Mouse (Mus musculus) bone marrow macrophage, adult 2 months (primary cell): ENCODE data around the gene Clspn. TPM values are rescaled to one million over a fixed set of nuclear protein-coding genes. Genes with fewer than 3 reads are reported as not detected.
"Not testable (repeated sequence)": the region's sequence is repeated elsewhere in the genome, so short reads cannot be mapped to it uniquely, and the experiment has no call there.

ENCODE experiments used
- H3K27ac ChIP-seq: 2 replicates; pipeline ENCODE4 v1.5.1; 2012; ENCODE audit warnings: low read depth, low read length; ENCODE audit not compliant: insufficient read depth
- H3K4me1 ChIP-seq: 2 replicates; pipeline ENCODE4 v1.6.1; 2012; ENCODE audit warnings: low read length; ENCODE audit not compliant: control insufficient read depth, insufficient read depth
- H3K4me3 ChIP-seq: 2 replicates; pipeline ENCODE4 v1.5.1; 2012; ENCODE audit warnings: mild to moderate bottlenecking, low read length, moderate library complexity; ENCODE audit not compliant: insufficient read depth
- CTCF ChIP-seq: IDR thresholded peaks from 2 replicates; pipeline ENCODE4 v1.5.1; 2012; ENCODE audit warnings: low read depth, mild to moderate bottlenecking, low read length, moderate library complexity
- POLR2A ChIP-seq: IDR thresholded peaks from 2 replicates; pipeline ENCODE4 v1.6.1; 2012; ENCODE audit warnings: mild to moderate bottlenecking, low read depth, low read length, borderline replicate concordance
- polyA plus RNA-seq: library from polyadenylated mRNA; stranded (reverse); fragments of >200 nt; gene quantifications from 2 replicates; pipeline ENCODE4 v1.2.4, GENCODE M21; 2012; ENCODE audit not compliant: missing spikeins, insufficient read depth, insufficient read length

Gene Clspn
- polyA plus RNA-seq, 1 experiment, result 13.2 TPM

GRCm38 (mm10) chr4:126533729-126534070, 23.0 kb upstream of the Clspn start:
- no peak for TF ChIP-seq CTCF
- no peak for TF ChIP-seq POLR2A
- Histone ChIP-seq H3K4me3 (peak overlapping the region; percentile 77), H3K27ac (no peak overlapping the region), H3K4me1 (peaks cover 30% of the 10 kb centered on the region)

- not testable (repeated sequence) for H3K27ac ChIP-seq, H3K4me3 ChIP-seq
- peaks cover 44% of the 10 kb centered on the region for H3K4me1 ChIP-seq
These were observed 21.1 kb upstream of the Clspn start for GRCm38 (mm10) chr4:126535631-126536030.

DNA sequence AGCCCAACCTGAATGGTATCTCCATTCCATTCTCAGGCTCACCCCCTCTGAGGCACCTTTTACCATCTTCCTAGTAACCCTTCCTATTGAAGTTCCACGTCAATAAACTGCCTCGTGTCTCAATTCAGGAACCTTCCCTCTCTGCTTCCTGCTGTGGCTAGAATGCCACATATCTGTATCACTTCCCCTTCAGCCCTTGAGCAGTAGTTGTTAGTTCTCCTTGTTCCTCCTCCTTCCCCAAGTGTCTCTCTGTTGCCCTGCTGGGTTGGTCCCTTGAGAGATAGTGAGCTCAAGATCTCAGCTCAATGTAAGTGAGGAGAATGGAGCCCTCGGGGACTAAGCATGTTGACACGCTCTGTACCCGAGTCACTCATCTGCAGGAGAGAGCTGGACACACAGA, 19.9 kb upstream of the Clspn start:
- peak overlapping the region; percentile 90 for H3K27ac ChIP-seq
- no peak overlapping the region for H3K4me3 ChIP-seq
- TF ChIP-seq POLR2A (no peak), CTCF (no peak)
- H3K4me1 ChIP-seq, result peaks cover 41% of the 10 kb centered on the region

DNA sequence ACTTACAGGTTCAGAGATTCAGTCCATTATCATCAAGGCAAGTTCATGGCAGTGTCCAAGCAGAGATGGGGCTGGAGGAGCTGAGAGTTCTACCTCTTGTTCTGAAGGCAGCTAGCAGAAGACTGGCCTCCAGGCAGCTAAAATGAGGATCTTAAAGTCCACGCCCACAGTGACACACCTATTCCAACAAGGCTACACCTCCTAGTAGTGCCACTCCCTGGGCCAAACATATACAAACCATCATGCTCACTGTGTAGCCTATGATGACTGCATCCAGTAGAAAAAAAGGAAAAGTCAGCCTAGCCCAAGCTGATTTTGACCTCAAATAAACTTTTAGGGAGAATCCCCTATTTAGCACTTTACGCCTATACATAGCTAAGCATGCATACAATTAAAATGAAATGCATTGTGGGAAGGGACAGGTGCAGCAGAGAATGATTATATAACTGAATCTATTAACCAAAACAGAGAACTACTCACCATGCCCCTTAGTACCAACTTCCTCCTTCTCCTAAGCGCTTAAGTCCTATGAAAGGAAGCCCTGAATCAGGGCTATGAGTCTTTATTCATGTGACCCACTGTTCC, 16.2 kb upstream of the Clspn start:
- Histone ChIP-seq H3K27ac (peak overlapping the region; percentile 75), H3K4me3 (no peak overlapping the region), H3K4me1 (peaks cover 56% of the 10 kb centered on the region)
- no peak for TF ChIP-seq CTCF
- TF ChIP-seq POLR2A, result no peak

GRCm38 (mm10) chr4:126542838-126543237, 13.9 kb upstream of the Clspn start:
- TF ChIP-seq POLR2A (no peak), CTCF (no peak)
- Histone ChIP-seq H3K4me3 (no peak overlapping the region), H3K4me1 (peaks cover 43% of the 10 kb centered on the region), H3K27ac (no peak overlapping the region)

DNA sequence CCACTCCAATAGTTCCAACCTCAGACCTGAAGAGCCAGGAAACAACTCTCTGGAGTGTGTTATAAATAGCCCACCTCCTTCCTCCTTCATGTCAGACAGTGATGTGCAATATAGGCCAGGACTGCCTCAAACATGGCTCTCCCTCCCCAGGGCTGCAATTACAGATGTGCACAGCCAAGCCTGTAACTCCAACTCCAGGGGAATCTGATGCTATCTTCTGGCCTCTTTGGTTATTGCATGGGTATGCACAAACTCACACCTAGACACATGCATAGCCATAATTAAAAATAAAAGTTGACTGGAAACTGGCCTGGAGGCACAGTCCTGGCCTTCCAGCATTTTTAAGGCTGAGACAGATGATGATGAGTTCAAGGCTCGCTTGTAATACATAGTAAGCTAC, 11.7 kb upstream of the Clspn start:
- TF ChIP-seq POLR2A (no peak), CTCF (no peak)

DNA sequence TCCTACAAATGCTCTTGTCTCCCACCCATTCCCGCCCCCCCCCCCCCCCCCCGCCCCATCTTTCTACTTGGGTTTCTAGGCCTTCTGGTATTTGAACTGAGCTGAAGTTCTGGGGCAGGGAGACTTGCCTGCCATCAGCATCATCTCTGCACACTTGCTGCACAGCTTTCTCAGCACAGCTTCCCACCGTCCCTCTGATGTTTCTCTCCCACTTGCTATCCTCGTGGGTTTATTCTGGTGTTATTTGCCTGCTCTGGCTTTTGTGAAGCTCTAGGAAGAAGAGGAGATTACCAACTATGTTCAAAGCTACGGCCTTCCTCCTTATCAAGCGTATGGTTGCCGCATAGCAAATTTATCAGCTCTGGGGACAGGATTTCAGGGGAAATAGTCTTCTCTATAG, 11.0 kb upstream of the Clspn start:
- H3K27ac ChIP-seq, result no peak overlapping the region
- no peak for TF ChIP-seq CTCF
- no peak overlapping the region for H3K4me3 ChIP-seq
- peaks cover 23% of the 10 kb centered on the region for H3K4me1 ChIP-seq

More for the DNA sequence above, 11.7 kb upstream of the Clspn start:
- Histone ChIP-seq H3K4me1 (peaks cover 29% of the 10 kb centered on the region), H3K27ac (no peak overlapping the region), H3K4me3 (no peak overlapping the region)

DNA sequence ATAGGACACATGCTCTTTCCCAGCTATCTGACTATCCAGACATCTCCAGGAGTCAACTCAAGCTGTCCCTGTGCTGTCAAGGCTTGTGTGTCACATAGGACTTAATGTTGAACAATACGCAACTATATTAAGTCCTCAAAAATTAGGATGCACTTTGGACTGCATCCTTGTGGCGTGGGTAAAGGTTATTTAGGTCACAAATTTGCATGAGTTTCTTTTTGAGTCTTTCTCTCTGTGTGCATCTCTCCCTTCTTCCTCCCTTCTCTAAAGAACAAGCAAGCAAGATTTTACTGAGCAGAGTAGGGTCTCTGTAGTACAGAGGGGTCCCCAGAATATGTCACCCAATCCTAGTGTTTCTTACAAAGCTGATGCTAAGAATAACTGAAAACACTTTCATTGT, 10.6 kb upstream of the Clspn start:
- peaks cover 23% of the 10 kb centered on the region for H3K4me1 ChIP-seq
- TF ChIP-seq POLR2A, result no peak
- no peak for TF ChIP-seq CTCF
- no peak overlapping the region for H3K4me3 ChIP-seq
- H3K27ac ChIP-seq, result no peak overlapping the region

- H3K4me1 ChIP-seq, result peaks cover 9% of the 10 kb centered on the region
- H3K27ac ChIP-seq, result no peak overlapping the region
- TF ChIP-seq CTCF, result no peak
- TF ChIP-seq POLR2A, result no peak
- H3K4me3 ChIP-seq, result no peak overlapping the region
These were observed 4.6 kb upstream of the Clspn start for GRCm38 (mm10) chr4:126552136-126552535.

- TF ChIP-seq POLR2A, result no peak
- TF ChIP-seq CTCF, result no peak
- H3K4me3 ChIP-seq, result peak overlapping the region; percentile 17
- peak overlapping the region; percentile 56 for H3K27ac ChIP-seq
- H3K4me1 ChIP-seq, result peaks cover 12% of the 10 kb centered on the region
These were observed 3.6 kb upstream of the Clspn start for GRCm38 (mm10) chr4:126553105-126553504.

GRCm38 (mm10) chr4:126553685-126554084, 3.0 kb upstream of the Clspn start:
- Histone ChIP-seq H3K4me3 (peak overlapping the region; percentile 17; the same call in 1 of the 2 replicates), H3K4me1 (peaks cover 14% of the 10 kb centered on the region), H3K27ac (peak overlapping the region; percentile 56)
- no peak for TF ChIP-seq CTCF
